Mouse (Mus musculus): ENCODE results near the gene Zfp459. TPM values are rescaled to one million over a fixed set of nuclear protein-coding genes. Genes with fewer than 3 reads are reported as not detected.
"Not testable (repeated sequence)": the region's sequence is repeated elsewhere in the genome, so short reads cannot be mapped to it uniquely, and the experiment has no call there.

Zfp459 gene
- polyA plus RNA-seq, 1 experiment from 2014 or later = 0.49 TPM

- H3K9ac ChIP-seq (ENCODE audit: low read length); H3K9me3 ChIP-seq (ENCODE audit: control insufficient read depth, low read length); H3K4me1 ChIP-seq (ENCODE audit: control insufficient read depth in 2 of 2, insufficient read depth in 2 of 2, low read length in 2 of 2); H3K27ac ChIP-seq (replicated peaks in 1 of 2; ENCODE audit: control insufficient read depth in 1 of 2, insufficient read depth in 1 of 2, low read depth in 2 of 2, low read length in 2 of 2); H3K4me3 ChIP-seq (ENCODE audit: control insufficient read depth in 1 of 2, insufficient read depth in 1 of 2, low read depth in 1 of 2, low read length in 2 of 2); ATAC-seq (ENCODE audit: insufficient number of reproducible peaks, insufficient read depth, low FRiP score, low read depth); H3K27me3 ChIP-seq (ENCODE audit: control insufficient read depth, insufficient read depth, low read length); H3K36me3 ChIP-seq (ENCODE audit: control insufficient read depth, insufficient read depth, low read length); H3K4me2 ChIP-seq (ENCODE audit: low read length): not testable (repeated sequence)
- WGBS = 89% methylated on average over 3 of the region's 3 CpGs
These were observed 45.0 kb downstream of the Zfp459 start for GRCm38 (mm10) chr13:67376255-67376654.

- Histone ChIP-seq H3K4me2 (ENCODE audit: low read length) (peak within 1 kb of the TSS; percentile 64), H3K9ac (ENCODE audit: low read length) (peak within 1 kb of the TSS; percentile 60), H3K4me3 (ENCODE audit: control insufficient read depth in 1 of 2, insufficient read depth in 1 of 2, low read depth in 1 of 2, low read length in 2 of 2) (peak within 1 kb of the TSS; percentile 52 to 84)
- WGBS = 12% methylated on average over 13 of the region's 15 CpGs
- not testable (repeated sequence) for H3K4me1 ChIP-seq (ENCODE audit: control insufficient read depth in 2 of 2, insufficient read depth in 2 of 2, low read length in 2 of 2); H3K36me3 ChIP-seq (ENCODE audit: control insufficient read depth, insufficient read depth, low read length); H3K27me3 ChIP-seq (ENCODE audit: control insufficient read depth, insufficient read depth, low read length); H3K9me3 ChIP-seq (ENCODE audit: control insufficient read depth, low read length); H3K27ac ChIP-seq (replicated peaks in 1 of 2; ENCODE audit: control insufficient read depth in 1 of 2, insufficient read depth in 1 of 2, low read depth in 2 of 2, low read length in 2 of 2)
- peak; percentile 82 for ATAC-seq (ENCODE audit: insufficient number of reproducible peaks, insufficient read depth, low FRiP score, low read depth)
These were observed 45.9 kb downstream of the Zfp459 start, which contains the start of the genes Gm28041 and Zfp456 for GRCm38 (mm10) chr13:67375050-67375911. Gene Gm28041 (minus strand): TSS chr13:67375733. Gene Zfp456 (minus strand): TSS chr13:67375810.

- under 1% methylated on average over 15 of the region's 15 CpGs for WGBS
- Histone ChIP-seq H3K4me2 (ENCODE audit: low read length) (peak within 1 kb of the TSS; percentile 71), H3K27ac (replicated peaks in 1 of 2; ENCODE audit: control insufficient read depth in 1 of 2, insufficient read depth in 1 of 2, low read depth in 2 of 2, low read length in 2 of 2) (peak within 1 kb of the TSS; percentile 63 to 67), H3K4me3 (ENCODE audit: control insufficient read depth in 1 of 2, insufficient read depth in 1 of 2, low read depth in 1 of 2, low read length in 2 of 2) (peak within 1 kb of the TSS; percentile 71 to 87), H3K36me3 (ENCODE audit: control insufficient read depth, insufficient read depth, low read length) (no peaks in the 10 kb centered on the region), H3K9ac (ENCODE audit: low read length) (peak within 1 kb of the TSS; percentile 80), H3K27me3 (ENCODE audit: control insufficient read depth, insufficient read depth, low read length) (no peaks in the 10 kb centered on the region), H3K9me3 (ENCODE audit: control insufficient read depth, low read length) (no peaks in the 10 kb centered on the region), H3K4me1 (ENCODE audit: control insufficient read depth in 2 of 2, insufficient read depth in 2 of 2, low read length in 2 of 2) (peaks cover 0 to 6% of the 10 kb centered on the region in 2 experiments; a peak in 1 of 4 replicates)
- ATAC-seq (ENCODE audit: insufficient number of reproducible peaks, insufficient read depth, low FRiP score, low read depth) = peak; percentile 83
These were observed 61.0 kb downstream of the Zfp459 start, which contains the start of the genes Gm28044 and Zfp953 for GRCm38 (mm10) chr13:67360131-67360744. Gene Gm28044 (minus strand): TSS chr13:67360536. Gene Zfp953 (minus strand): TSS chr13:67360605.

Other genes starting within 250 kb of the Zfp459 start
- 3.6 and 3.8 TPM in 2 replicates for gene Rsl1, start 248.2 kb downstream of the Zfp459 start, polyA plus RNA-seq (2014; fragmentation: Nextera tagmentation; extraction: Ambion mirVana)
- 0.80 and 1.0 TPM in 2 replicates for gene Zfp455, start 226.9 kb downstream of the Zfp459 start, polyA plus RNA-seq (2014; fragmentation: Nextera tagmentation; extraction: Ambion mirVana)
- 1.2 and 1.6 TPM in 2 replicates for gene Zfp458, start 143.0 kb downstream of the Zfp459 start, polyA plus RNA-seq (2014; fragmentation: Nextera tagmentation; extraction: Ambion mirVana)
- 0.94 and 1.7 TPM in 2 replicates for gene Zfp457, start 114.9 kb downstream of the Zfp459 start, polyA plus RNA-seq (2014; fragmentation: Nextera tagmentation; extraction: Ambion mirVana)
- 1.2 and 1.4 TPM in 2 replicates for gene Zfp595, start 88.8 kb downstream of the Zfp459 start, polyA plus RNA-seq (2014; fragmentation: Nextera tagmentation; extraction: Ambion mirVana)
- gene Gm28044, start 60.9 kb downstream of the Zfp459 start, polyA plus RNA-seq (2014; fragmentation: Nextera tagmentation; extraction: Ambion mirVana) = 0.89 and 0.97 TPM in 2 replicates
- gene Zfp953, start 60.8 kb downstream of the Zfp459 start, polyA plus RNA-seq (2014; fragmentation: Nextera tagmentation; extraction: Ambion mirVana) = 0.72 and 0.93 TPM in 2 replicates
- gene Gm28041, start 45.7 kb downstream of the Zfp459 start, polyA plus RNA-seq (2014; fragmentation: Nextera tagmentation; extraction: Ambion mirVana) = 0.73 TPM in 1 of 2 replicates, not detected in the other
- 1.2 and 1.4 TPM in 2 replicates for gene Zfp456, start 45.6 kb downstream of the Zfp459 start, polyA plus RNA-seq (2014; fragmentation: Nextera tagmentation; extraction: Ambion mirVana)
- 2.8 and 4.6 TPM in 2 replicates for gene Zfp429, start 21.6 kb downstream of the Zfp459 start, polyA plus RNA-seq (2014; fragmentation: Nextera tagmentation; extraction: Ambion mirVana)
- 4.8 and 5.8 TPM in 2 replicates for gene Zfp874a, start 30.2 kb upstream of the Zfp459 start, polyA plus RNA-seq (2014; fragmentation: Nextera tagmentation; extraction: Ambion mirVana)
- 2.3 and 2.6 TPM in 2 replicates for gene Zfp874b, start 62.8 kb upstream of the Zfp459 start, polyA plus RNA-seq (2014; fragmentation: Nextera tagmentation; extraction: Ambion mirVana)
- 8.8 and 9.0 TPM in 2 replicates for gene Zfp58, start 79.1 kb upstream of the Zfp459 start, polyA plus RNA-seq (2014; fragmentation: Nextera tagmentation; extraction: Ambion mirVana)
- not detected in 2 replicates for gene Gm26965, start 104.7 kb upstream of the Zfp459 start, polyA plus RNA-seq (2014; fragmentation: Nextera tagmentation; extraction: Ambion mirVana)
- gene Zfp87, start 104.8 kb upstream of the Zfp459 start, polyA plus RNA-seq (2014; fragmentation: Nextera tagmentation; extraction: Ambion mirVana) = 19.3 and 22.0 TPM in 2 replicates
- gene Zfp748, start 132.4 kb upstream of the Zfp459 start, polyA plus RNA-seq (2014; fragmentation: Nextera tagmentation; extraction: Ambion mirVana) = 8.3 and 9.6 TPM in 2 replicates
- 2.9 and 3.7 TPM in 2 replicates for gene Zfp729b, start 188.3 kb upstream of the Zfp459 start, polyA plus RNA-seq (2014; fragmentation: Nextera tagmentation; extraction: Ambion mirVana)
- 0.20 TPM in 1 of 2 replicates, not detected in the other for gene Gm49345, start 216.4 kb upstream of the Zfp459 start, polyA plus RNA-seq (2014; fragmentation: Nextera tagmentation; extraction: Ambion mirVana)
- 1.8 and 1.9 TPM in 2 replicates for gene Zfp729a, start 216.4 kb upstream of the Zfp459 start, polyA plus RNA-seq (2014; fragmentation: Nextera tagmentation; extraction: Ambion mirVana)

Data from heart, embryonic 14.5 days (tissue).